Mouse (Mus musculus) liver, adult 2 months (tissue): ENCODE measurements at regions not wholly inside any gene's neighbourhood (a gene's known extent, or its start where the extent isn't known, plus 50 kb on each side); places are given as distances from the start of the nearest gene placed in this dataset.

Experiments
- CTCF ChIP-seq: fragments of 200-500 bp; IDR thresholded peaks from 2 replicates; pipeline ENCODE4 v1.5.1; 2011; ENCODE audit warnings: low read depth, low read length, control low read depth
- POLR2A ChIP-seq: fragments of 200-500 bp; IDR thresholded peaks from 2 replicates; pipeline ENCODE4 v1.6.1; 2011; ENCODE audit warnings: low read length, control low read depth; ENCODE audit not compliant: insufficient read depth; ENCODE audit errors: extremely low read depth

GRCm38 (mm10) chr4:69395451-69395850, 441.3 kb upstream of the Brinp1 start:
- no peak for TF ChIP-seq CTCF
- no peak for TF ChIP-seq POLR2A
